Mouse (Mus musculus) intestine, embryonic 14.5 days (tissue): Measurements from ENCODE around the gene Ccdc40. TPM values are rescaled to one million over a fixed set of nuclear protein-coding genes. Genes with fewer than 3 reads are reported as not detected.
A peak's percentile ranks its signal among the peaks of the same experiment; 100 is the strongest.

Experiments
- ATAC-seq: fragments of 200-750 bp; cut with Nextera tagmentation; replicated peaks from 2 replicates; pipeline ENCODE4 v1.8.0; 2017; ENCODE audit warnings: low read depth, moderate number of reproducible peaks, moderate TSS enrichment, moderate library complexity; ENCODE audit not compliant: low FRiP score, low TSS enrichment
- DNase-seq: peaks from one replicate; pipeline ENCODE4 v3.0.0-alpha.2; 2018; ENCODE audit warnings: low spot score
- H3K27ac ChIP-seq: fragments of 300-500 bp; sonication (generic); 2 replicates; pipeline ENCODE4 v1.5.1; 2014; ENCODE audit warnings: low read depth, mild to moderate bottlenecking, control low read depth
- H3K27me3 ChIP-seq: fragments of 300-500 bp; sonication (generic); replicated peaks from 2 replicates; pipeline ENCODE4 v1.6.1; 2014; ENCODE audit warnings: low read length, control low read depth; ENCODE audit not compliant: control insufficient read depth, insufficient read depth
- H3K36me3 ChIP-seq: fragments of 300-500 bp; sonication (generic); 2 replicates; pipeline ENCODE4 v1.6.1; 2014; ENCODE audit warnings: low read length, control low read depth; ENCODE audit not compliant: control insufficient read depth, insufficient read depth
- H3K4me1 ChIP-seq: fragments of 300-500 bp; sonication (generic); replicated peaks from 2 replicates; pipeline ENCODE4 v1.6.1; 2014; ENCODE audit warnings: low read length, control low read depth, mixed read lengths; ENCODE audit not compliant: control insufficient read depth, insufficient read depth
- H3K4me2 ChIP-seq: fragments of 300-500 bp; sonication (generic); 2 replicates; pipeline ENCODE4 v1.6.1; 2014; ENCODE audit warnings: low read length
- H3K4me3 ChIP-seq: fragments of 300-500 bp; sonication (generic); 2 replicates; pipeline ENCODE4 v1.5.1; 2014; ENCODE audit warnings: low read depth, low read length, control low read depth, mixed read lengths
- H3K9ac ChIP-seq: fragments of 300-500 bp; sonication (generic); 2 replicates; pipeline ENCODE4 v1.6.1; 2014; ENCODE audit warnings: mild to moderate bottlenecking, low read length
- H3K9me3 ChIP-seq: fragments of 300-500 bp; sonication (generic); 2 replicates; pipeline ENCODE4 v1.6.1; 2016; ENCODE audit warnings: low read length, control low read depth; ENCODE audit not compliant: control insufficient read depth
- WGBS: fragments of 180-500 bp; shearing (Covaris S2); extraction: QIAGEN DNeasy Blood & Tissue Kit; methylation state at CpG from one replicate; pipeline ENCODE4 v1.1.7; 2014; 5-methylcytosine and 5-hydroxymethylcytosine counted together
- polyA plus RNA-seq: library from polyadenylated mRNA; unstranded; fragments of >200 nt; fragmentation: Nextera tagmentation; extraction: Ambion mirVana; gene quantifications from 2 replicates; pipeline ENCODE4 v1.2.1, GENCODE M21; 2014

The Ccdc40 gene
- polyA plus RNA-seq, 1 experiment from 2014 or later, result 4.0 TPM

DNA sequence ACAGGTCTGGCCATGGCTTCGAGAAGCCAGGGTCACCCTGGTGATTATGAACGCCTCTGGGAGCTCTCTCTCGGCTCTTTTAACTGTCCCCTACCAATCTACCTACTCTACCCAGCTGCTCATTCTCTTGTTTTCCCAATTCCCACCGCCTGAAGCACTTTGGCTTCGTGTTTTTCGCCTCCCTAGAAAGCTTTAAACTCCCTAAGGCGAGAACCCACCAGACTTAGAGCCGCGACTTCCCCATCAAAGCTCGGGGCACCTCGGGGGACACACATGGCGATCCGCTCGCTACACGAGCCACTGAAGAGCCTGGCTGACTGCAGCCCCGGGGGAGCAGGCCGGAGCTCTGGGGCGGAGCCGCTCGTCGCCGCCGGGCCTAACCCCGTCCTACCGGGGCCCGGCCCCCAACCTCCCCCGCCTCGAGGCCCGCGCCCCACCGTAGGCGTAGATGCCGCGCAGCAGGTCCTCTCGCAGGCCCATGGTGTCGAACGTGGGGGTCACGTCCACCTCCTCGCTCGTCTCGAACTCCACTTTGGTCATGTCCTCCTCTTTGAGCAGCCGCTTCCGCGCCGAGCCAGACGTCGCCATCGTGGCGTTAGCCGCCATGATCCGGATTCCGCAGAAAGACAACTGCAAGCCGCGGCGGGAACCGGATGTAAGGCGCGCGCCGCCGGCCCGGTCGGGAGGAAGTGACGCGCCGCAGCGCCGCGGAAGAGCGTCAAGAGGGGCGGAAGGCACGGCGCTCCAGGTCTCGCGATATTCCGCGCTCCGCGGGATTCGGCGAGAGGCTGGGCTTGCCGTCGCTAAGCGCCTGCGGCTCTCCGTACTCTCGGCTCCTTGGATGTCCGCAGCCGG is 71.2 kb downstream of the Ccdc40 start, which contains the start of gene Eif4a3:
Gene Eif4a3, minus strand, starts transcription at position 699 of the 855 bp plus-strand sequence.
- peak within 1 kb of the TSS; percentile 87 for H3K4me2 ChIP-seq
- peaks cover 39% of the 10 kb centered on the region for H3K36me3 ChIP-seq
- H3K27ac ChIP-seq, result peak within 1 kb of the TSS; percentile 92
- DNase-seq, result no peak
- WGBS, result under 1% methylated on average over 89 of the region's 89 CpGs
- peak within 1 kb of the TSS; percentile 94 for H3K4me3 ChIP-seq
- peaks cover 14% of the 10 kb centered on the region for H3K4me1 ChIP-seq
- peak within 1 kb of the TSS; percentile 99 for H3K9ac ChIP-seq
- H3K9me3 ChIP-seq, result no peaks in the 10 kb centered on the region
- no peaks in the 10 kb centered on the region for H3K27me3 ChIP-seq
- peak; percentile 91 for ATAC-seq

DNA sequence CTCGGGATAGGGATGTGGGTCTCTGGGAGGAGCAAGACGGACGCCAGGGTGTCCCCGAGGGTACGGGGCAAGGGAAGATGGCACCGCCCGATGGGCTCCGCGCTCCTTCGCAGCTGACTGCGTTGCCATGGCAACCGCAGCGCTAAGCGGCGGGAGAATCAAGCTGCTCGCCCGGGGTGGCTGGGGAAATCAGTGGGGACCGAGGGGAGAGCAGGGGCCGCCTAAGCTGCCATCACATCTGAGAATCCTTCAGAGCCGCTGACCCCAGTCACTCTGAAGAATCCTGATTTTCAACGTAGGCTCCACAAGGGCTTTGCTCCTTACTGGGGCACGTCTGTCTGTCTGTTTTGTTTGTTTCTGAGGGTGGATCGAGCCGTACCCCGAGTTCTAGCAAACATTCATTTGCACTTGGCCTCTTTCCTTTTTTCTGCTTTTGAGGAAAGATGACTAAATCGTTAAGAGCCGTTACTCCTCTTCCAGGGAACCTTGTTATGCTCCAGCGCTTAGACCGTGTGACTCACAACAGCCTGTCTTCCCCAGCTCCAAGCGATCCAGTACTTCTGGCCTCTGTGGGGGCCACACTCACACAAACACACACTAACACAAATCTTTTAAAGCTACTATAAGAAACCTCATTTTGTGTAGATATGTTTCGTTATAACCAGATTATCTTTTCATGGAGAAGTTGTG is 72.0 kb downstream of the Ccdc40 start:
- no peak for ATAC-seq
- Histone ChIP-seq H3K9ac (peak overlapping the region; percentile 99), H3K4me1 (peaks cover 14% of the 10 kb centered on the region), H3K9me3 (no peaks in the 10 kb centered on the region), H3K27ac (peak overlapping the region; percentile 92), H3K4me2 (peak overlapping the region; percentile 87), H3K27me3 (no peaks in the 10 kb centered on the region), H3K4me3 (peak overlapping the region; percentile 94), H3K36me3 (peaks cover 31% of the 10 kb centered on the region)
- WGBS, result 1% methylated on average over 31 of the region's 31 CpGs
- DNase-seq, result peak; percentile 99

DNA sequence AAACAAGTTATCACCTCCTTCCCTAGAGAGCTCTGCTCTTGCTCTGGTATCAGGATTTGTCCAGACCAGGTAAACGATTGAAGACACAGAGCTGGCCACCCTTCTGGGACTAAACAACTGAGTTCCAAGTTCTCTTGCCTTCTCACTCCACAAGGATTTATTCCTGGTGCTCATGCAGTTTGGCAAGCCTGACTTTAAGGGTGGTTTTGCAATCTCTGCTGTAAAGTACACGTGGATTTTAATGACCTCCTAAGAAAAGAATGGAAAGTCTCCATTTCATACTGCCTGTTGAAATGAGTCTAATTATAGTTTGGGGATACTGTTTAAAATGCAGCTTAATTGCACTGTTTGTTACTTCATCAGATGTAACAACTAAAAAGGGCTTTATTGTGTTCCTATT is 72.6 kb downstream of the Ccdc40 start:
- peak overlapping the region; percentile 87 for H3K4me2 ChIP-seq

DNA sequence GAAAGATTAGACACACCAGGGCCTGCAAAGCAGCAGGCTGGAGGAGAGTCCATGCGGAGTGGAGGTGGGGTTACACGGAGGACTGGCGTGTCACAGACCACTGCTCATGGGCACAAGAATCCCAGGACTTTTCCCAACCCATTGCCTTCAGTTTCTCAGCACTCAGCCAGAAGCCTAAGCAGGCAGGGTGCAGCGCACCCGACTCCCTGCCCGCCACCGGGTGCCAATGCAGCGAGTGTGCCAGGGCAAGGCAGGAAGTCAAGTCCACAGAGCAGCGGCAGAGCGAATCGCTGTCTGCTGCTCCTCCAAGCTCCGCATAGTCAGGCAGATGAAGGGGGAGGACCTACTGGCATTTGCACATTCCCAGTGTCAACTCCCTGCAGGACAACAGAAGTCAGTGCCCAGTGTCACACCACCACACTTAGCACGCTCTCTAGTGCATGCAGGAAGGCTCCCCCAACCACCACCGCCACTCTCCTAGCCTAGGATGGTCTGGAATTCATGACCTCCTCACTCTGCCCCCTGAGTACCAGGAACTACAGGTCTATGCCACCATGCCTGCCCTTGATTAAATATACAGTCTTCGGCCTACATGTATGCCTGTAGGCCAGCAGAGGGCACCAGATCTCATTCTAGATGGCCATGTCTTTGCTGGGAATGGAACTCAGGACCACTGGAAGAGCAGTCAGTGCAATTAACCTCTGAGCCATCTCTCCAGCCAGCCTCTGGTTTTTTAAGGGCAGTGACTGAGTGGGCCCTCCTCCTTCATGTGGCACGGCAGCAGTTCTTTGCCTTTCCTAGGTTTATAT is 76.7 kb downstream of the Ccdc40 start:
- Histone ChIP-seq H3K36me3 (no peaks in the 10 kb centered on the region), H3K4me1 (peaks cover 6% of the 10 kb centered on the region), H3K9ac (no peak overlapping the region), H3K4me2 (no peak overlapping the region), H3K9me3 (no peaks in the 10 kb centered on the region), H3K4me3 (no peak overlapping the region), H3K27ac (no peak overlapping the region), H3K27me3 (no peaks in the 10 kb centered on the region)
- peak; percentile 76 for DNase-seq
- WGBS, result 44% methylated on average over 16 of the region's 16 CpGs
- no peak for ATAC-seq

More for the DNA sequence above, 72.6 kb downstream of the Ccdc40 start:
- H3K9ac ChIP-seq, result no peak overlapping the region
- no peak overlapping the region for H3K27ac ChIP-seq
- DNase-seq (no peak), ATAC-seq (no peak)
- no peaks in the 10 kb centered on the region for H3K9me3 ChIP-seq
- H3K4me3 ChIP-seq, result peak overlapping the region; percentile 94
- H3K4me1 ChIP-seq, result peaks cover 14% of the 10 kb centered on the region
- no peaks in the 10 kb centered on the region for H3K27me3 ChIP-seq
- 22% methylated on average over 2 of the region's 2 CpGs for WGBS
- H3K36me3 ChIP-seq, result peaks cover 25% of the 10 kb centered on the region

DNA sequence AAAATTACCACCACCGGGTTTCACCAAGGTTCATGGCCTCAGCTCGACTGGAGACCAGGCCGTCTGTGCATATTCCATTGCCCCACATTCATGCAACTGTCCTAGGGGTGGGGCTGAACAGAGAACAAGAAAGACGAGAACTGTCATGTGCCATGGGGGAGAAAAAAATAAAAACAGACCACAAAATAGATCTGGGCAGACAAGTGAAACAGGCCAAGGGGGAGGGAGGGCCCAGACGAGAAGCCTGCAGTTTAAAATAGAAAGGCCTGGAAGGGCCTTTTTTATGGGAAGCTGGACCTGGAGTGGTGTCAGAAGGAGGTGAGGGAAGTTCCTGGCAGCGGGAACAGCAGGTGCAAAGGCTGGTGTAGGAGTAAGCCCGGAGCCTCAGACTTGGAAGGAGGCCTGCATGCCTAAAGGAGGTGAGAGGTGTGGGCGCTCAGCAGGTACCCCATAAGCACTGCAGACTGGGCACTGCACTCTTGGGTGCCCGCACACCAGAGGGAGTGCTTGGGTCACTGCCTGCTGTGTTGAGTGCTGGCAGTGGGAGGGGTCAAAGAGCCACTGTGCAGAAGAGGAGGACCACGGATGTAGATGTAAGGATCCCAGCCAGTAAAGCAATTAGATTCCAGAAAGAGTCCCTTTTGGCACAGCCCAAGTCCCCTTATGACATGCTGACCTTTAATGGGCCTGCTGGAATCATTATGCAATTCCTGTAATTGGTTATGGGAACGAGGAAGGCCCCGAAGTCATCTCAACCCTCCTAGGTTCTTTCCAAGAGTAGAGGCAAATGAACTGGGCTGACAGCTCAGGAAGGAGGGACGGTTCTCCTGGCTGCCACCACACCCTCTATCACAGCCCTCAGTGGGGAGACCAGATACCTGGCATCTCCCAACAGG is 78.6 kb downstream of the Ccdc40 start:
- Histone ChIP-seq H3K9me3 (no peaks in the 10 kb centered on the region), H3K36me3 (no peaks in the 10 kb centered on the region), H3K4me2 (no peak overlapping the region), H3K4me3 (no peak overlapping the region), H3K9ac (no peak overlapping the region), H3K27ac (no peak overlapping the region), H3K27me3 (no peaks in the 10 kb centered on the region), H3K4me1 (no peaks in the 10 kb centered on the region)
- ATAC-seq (no peak), DNase-seq (no peak)
- WGBS, result 57% methylated on average over 13 of the region's 13 CpGs

DNA sequence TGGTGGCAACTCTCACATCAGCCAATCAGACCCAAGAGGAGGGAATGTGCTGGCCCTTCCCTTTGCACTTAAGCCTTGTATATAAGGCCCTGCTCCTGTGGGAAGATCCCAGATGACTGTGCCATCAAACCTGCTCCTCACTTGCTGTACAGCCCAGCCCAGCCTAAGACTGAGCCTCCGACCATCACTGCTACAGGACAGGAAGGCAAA is 79.2 kb downstream of the Ccdc40 start, which contains the start of gene Card14:
Gene Card14, plus strand, starts transcription at position 111 of the 210 bp plus-strand sequence.
- no peak within 1 kb of the TSS for H3K27ac ChIP-seq
- no peaks in the 10 kb centered on the region for H3K36me3 ChIP-seq
- H3K9me3 ChIP-seq, result no peaks in the 10 kb centered on the region
- H3K27me3 ChIP-seq, result no peaks in the 10 kb centered on the region
- DNase-seq (no peak), ATAC-seq (no peak)
- H3K4me2 ChIP-seq, result no peak within 1 kb of the TSS
- WGBS, result 44% methylated on average over 1 of the region's 1 CpGs
- no peak within 1 kb of the TSS for H3K9ac ChIP-seq
- no peak within 1 kb of the TSS for H3K4me3 ChIP-seq
- no peaks in the 10 kb centered on the region for H3K4me1 ChIP-seq

DNA sequence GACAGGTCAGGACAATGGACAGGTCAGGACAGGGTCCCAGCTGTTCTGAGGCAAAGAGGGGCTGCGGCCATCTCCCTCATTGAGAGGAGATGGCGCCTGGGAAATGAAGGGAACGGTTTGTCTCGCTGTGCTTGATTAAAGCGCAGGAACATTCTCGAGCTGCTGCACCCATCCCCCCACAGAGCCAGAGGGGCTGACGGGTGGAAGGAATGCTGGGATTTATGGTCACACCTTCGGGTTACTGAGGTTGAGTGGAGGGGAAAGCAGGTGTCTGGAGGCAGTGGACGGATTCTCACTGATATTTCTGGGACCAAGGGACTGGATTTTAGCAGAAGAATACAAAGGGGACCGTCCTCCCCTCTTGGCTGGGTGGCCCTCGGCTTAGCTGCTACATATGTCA is 79.5 kb downstream of the Ccdc40 start:
- Histone ChIP-seq H3K4me3 (no peak overlapping the region), H3K9ac (no peak overlapping the region), H3K27ac (no peak overlapping the region), H3K9me3 (no peaks in the 10 kb centered on the region), H3K4me2 (no peak overlapping the region), H3K4me1 (no peaks in the 10 kb centered on the region), H3K36me3 (no peaks in the 10 kb centered on the region), H3K27me3 (no peaks in the 10 kb centered on the region)
- no peak for ATAC-seq
- WGBS, result 25% methylated on average over 11 of the region's 11 CpGs
- DNase-seq, result no peak

DNA sequence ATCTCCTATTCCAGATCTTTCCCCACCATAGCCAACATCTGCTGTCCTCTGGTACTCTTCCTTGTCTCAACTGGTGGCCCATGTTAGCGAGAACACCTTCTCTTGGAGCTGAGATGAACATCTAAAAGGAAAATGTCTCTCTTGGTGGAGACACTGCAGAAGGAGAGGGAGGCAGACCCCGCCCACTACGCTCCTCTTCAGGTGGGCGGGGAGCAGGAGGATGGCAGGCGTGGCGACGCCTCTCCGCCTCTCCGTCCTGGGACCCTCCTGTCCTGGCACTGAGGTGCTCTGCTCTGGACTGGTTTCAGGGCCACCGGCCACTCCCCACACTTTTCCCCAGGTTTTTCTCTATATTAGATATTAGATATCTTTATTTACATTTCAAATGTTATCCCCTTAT is 82.2 kb downstream of the Ccdc40 start:
- Histone ChIP-seq H3K9ac (no peak overlapping the region), H3K4me1 (no peaks in the 10 kb centered on the region), H3K36me3 (no peaks in the 10 kb centered on the region), H3K27ac (no peak overlapping the region), H3K27me3 (no peaks in the 10 kb centered on the region), H3K4me3 (no peak overlapping the region), H3K9me3 (no peaks in the 10 kb centered on the region), H3K4me2 (no peak overlapping the region)
- WGBS, result 15% methylated on average over 10 of the region's 10 CpGs
- ATAC-seq (no peak), DNase-seq (no peak)
